Mouse (Mus musculus): ENCODE data around the gene Tmem37.

GRCm38 (mm10) chr1:120035456-120036034 lies 38.3 kb downstream of the Tmem37 start:
- TF ChIP-seq CTCF (IDR thresholded peaks at IDR 0.05; ENCODE audit: low read depth) (no peak), EP300 (IDR thresholded peaks at IDR 0.05; ENCODE audit: low read depth) (no peak)

Measured in liver, postnatal 0 days (tissue).